Mouse (Mus musculus) limb, embryonic 14.5 days (tissue): ENCODE measurements around the gene Bmf. TPM values are rescaled to one million over a fixed set of nuclear protein-coding genes. Genes with fewer than 3 reads are reported as not detected.

Source experiments
- ATAC-seq: fragments of 200-750 bp; cut with Nextera tagmentation; 2 replicates; pipeline ENCODE4 v1.8.0; 2017; ENCODE audit warnings: low read depth, moderate number of reproducible peaks, moderate TSS enrichment; ENCODE audit not compliant: low FRiP score
- DNase-seq: peaks from one replicate; pipeline ENCODE4 v3.0.0-alpha.2; 2015; ENCODE audit warnings: low spot score
- H3K27ac ChIP-seq: fragments of 300-500 bp; sonication (generic); replicated peaks from 2 replicates; pipeline ENCODE4 v1.5.1; 2014; ENCODE audit warnings: low read depth, mild to moderate bottlenecking, low read length, moderate library complexity, mixed read lengths
- H3K27me3 ChIP-seq: fragments of 300-500 bp; sonication (generic); 2 replicates; pipeline ENCODE4 v1.6.1; 2014; ENCODE audit warnings: low read length, mixed read lengths; ENCODE audit not compliant: control insufficient read depth, insufficient read depth
- H3K36me3 ChIP-seq: fragments of 300-500 bp; sonication (generic); 2 replicates; pipeline ENCODE4 v1.6.1; 2014; ENCODE audit warnings: mild to moderate bottlenecking, low read length, moderate library complexity, mixed read lengths; ENCODE audit not compliant: control insufficient read depth, insufficient read depth
- H3K4me1 ChIP-seq: fragments of 300-500 bp; sonication (generic); 2 replicates; pipeline ENCODE4 v1.6.1; 2014; ENCODE audit warnings: antibody characterized with exemption, low read length, mixed read lengths; ENCODE audit not compliant: control insufficient read depth, insufficient read depth
- H3K4me2 ChIP-seq: fragments of 300-500 bp; sonication (generic); replicated peaks from 2 replicates; pipeline ENCODE4 v1.6.1; 2014; ENCODE audit warnings: low read depth, mild to moderate bottlenecking, low read length, moderate library complexity; ENCODE audit not compliant: severe bottlenecking
- H3K4me3 ChIP-seq: fragments of 300-500 bp; sonication (generic); replicated peaks from 2 replicates; pipeline ENCODE4 v1.5.1; 2014; ENCODE audit warnings: low read length
- H3K9ac ChIP-seq: fragments of 300-500 bp; sonication (generic); 2 replicates; pipeline ENCODE4 v1.6.1; 2014; ENCODE audit warnings: mild to moderate bottlenecking, low read depth, low read length, moderate library complexity; ENCODE audit not compliant: severe bottlenecking
- H3K9me3 ChIP-seq: fragments of 300-500 bp; sonication (generic); 2 replicates; pipeline ENCODE4 v1.6.1; 2016; ENCODE audit warnings: low read length; ENCODE audit not compliant: control insufficient read depth
- POLR2A ChIP-seq: fragments of 200-500 bp; IDR thresholded peaks from 2 replicates; pipeline ENCODE4 v1.8.0; 2012; ENCODE audit warnings: inconsistent platforms, mild to moderate bottlenecking, moderate library complexity, borderline replicate concordance; ENCODE audit not compliant: insufficient read depth, insufficient read length; ENCODE audit errors: extremely low read depth
- WGBS: fragments of 180-500 bp; shearing (Covaris S2); extraction: QIAGEN DNeasy Blood & Tissue Kit; methylation state at CpG from one replicate; pipeline ENCODE4 v1.1.7; 2014; 5-methylcytosine and 5-hydroxymethylcytosine counted together
- polyA plus RNA-seq, 2 experiments: library from polyadenylated mRNA; depleted of rRNA in 1 of 2; stranded (reverse) in 1 of 2; unstranded in 1 of 2; fragments of >200 nt; fragmentation: Nextera tagmentation in 1 of 2; extraction: Ambion mirVana in 1 of 2; gene quantifications; 2 replicates each; pipeline versions ENCODE4 v1.2.1 to v1.2.3; 2012 to 2014

Bmf gene
- polyA plus RNA-seq, 2 experiments = 5.1 to 29.2 TPM

DNA sequence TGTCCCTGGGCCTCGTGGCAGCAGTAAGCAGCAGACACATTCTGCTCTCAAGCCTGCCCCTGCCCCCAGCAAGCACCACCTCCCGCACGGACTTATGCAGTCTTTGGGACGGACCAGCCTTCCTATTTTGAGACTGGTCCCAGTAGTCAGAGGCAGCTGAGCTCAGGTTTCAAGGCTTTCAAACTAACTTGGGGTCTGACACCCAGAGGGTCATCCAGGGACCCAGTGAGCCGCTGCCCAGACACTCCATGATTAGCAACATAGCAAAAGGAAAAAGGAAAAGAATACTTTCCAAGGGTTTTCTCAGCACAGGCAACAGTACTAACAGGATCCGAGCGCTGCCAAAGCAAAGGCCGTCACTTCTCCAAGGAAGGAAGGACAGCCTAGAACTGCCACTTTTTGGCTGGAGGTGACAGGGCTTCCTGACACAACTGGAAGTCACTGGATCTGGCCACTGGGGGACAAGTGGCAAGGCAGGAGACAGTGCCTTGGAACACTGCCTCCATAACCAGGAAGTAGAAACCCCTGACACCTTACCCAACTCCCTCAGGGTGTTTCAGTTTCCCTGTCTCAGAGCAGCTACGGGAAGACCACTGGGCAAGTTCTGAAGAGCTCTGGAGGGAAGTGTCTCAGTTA is 9.5 kb downstream of the Bmf start:
- Histone ChIP-seq H3K27me3 (no peaks in the 10 kb centered on the region), H3K4me1 (peaks cover 49% of the 10 kb centered on the region), H3K4me2 (no peak overlapping the region), H3K36me3 (peaks cover 13% of the 10 kb centered on the region), H3K9ac (no peak overlapping the region), H3K27ac (peak overlapping the region; percentile 59), H3K9me3 (no peaks in the 10 kb centered on the region), H3K4me3 (no peak overlapping the region)
- 33% methylated on average over 9 of the region's 9 CpGs for WGBS
- no peak for ATAC-seq
- no peak for DNase-seq
- TF ChIP-seq POLR2A = no peak

- WGBS = 89% methylated on average over 8 of the region's 8 CpGs
- Histone ChIP-seq H3K27me3 (no peaks in the 10 kb centered on the region), H3K36me3 (peaks cover 16% of the 10 kb centered on the region), H3K4me2 (no peak overlapping the region), H3K4me3 (no peak overlapping the region), H3K9ac (no peak overlapping the region), H3K9me3 (no peaks in the 10 kb centered on the region), H3K27ac (no peak overlapping the region), H3K4me1 (peaks cover 41% of the 10 kb centered on the region)
- ATAC-seq = no peak
- DNase-seq = no peak
- no peak for TF ChIP-seq POLR2A
These were observed 10.4 kb downstream of the Bmf start for GRCm38 (mm10) chr2:118539040-118539439.

- H3K36me3 ChIP-seq = peaks cover 15% of the 10 kb centered on the region
- no peaks in the 10 kb centered on the region for H3K27me3 ChIP-seq
- H3K27ac ChIP-seq = no peak overlapping the region
- ATAC-seq (no peak), DNase-seq (no peak)
- H3K4me3 ChIP-seq = no peak overlapping the region
- 49% methylated on average over 4 of the region's 4 CpGs for WGBS
- no peak for TF ChIP-seq POLR2A
- H3K4me1 ChIP-seq = peaks cover 45% of the 10 kb centered on the region
- no peak overlapping the region for H3K9ac ChIP-seq
- H3K9me3 ChIP-seq = no peaks in the 10 kb centered on the region
- H3K4me2 ChIP-seq = no peak overlapping the region
These were observed 12.3 kb downstream of the Bmf start for GRCm38 (mm10) chr2:118537226-118537625.

DNA sequence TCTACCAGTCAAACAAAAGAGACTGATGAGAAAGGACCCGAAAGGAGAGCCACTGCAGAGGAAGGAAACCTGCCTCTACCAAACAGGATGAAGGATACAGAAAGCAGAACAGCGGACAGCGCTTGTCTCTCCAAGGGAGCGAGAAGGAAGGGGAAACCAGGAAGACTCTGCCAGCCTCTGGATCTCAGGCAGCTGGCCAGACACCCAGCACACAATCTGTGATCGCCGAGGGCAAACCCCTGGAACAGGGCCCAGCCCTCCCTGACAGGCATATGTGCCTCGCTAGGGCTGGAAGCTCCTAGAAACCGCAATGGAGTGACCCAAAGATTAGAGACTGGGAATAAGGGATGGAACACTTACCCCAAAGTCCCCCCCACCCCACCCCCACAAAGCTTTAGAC is 12.9 kb downstream of the Bmf start:
- Histone ChIP-seq H3K9me3 (no peaks in the 10 kb centered on the region), H3K27me3 (no peaks in the 10 kb centered on the region), H3K4me3 (no peak overlapping the region), H3K36me3 (peaks cover 20% of the 10 kb centered on the region), H3K4me1 (peaks cover 46% of the 10 kb centered on the region), H3K4me2 (no peak overlapping the region), H3K27ac (0 out of 2 replicates have a peak overlapping the region, but pooled peaks have one; percentile 7), H3K9ac (no peak overlapping the region)
- WGBS = 65% methylated on average over 8 of the region's 8 CpGs
- no peak for TF ChIP-seq POLR2A
- DNase-seq (peak; percentile 33), ATAC-seq (no peak)

DNA sequence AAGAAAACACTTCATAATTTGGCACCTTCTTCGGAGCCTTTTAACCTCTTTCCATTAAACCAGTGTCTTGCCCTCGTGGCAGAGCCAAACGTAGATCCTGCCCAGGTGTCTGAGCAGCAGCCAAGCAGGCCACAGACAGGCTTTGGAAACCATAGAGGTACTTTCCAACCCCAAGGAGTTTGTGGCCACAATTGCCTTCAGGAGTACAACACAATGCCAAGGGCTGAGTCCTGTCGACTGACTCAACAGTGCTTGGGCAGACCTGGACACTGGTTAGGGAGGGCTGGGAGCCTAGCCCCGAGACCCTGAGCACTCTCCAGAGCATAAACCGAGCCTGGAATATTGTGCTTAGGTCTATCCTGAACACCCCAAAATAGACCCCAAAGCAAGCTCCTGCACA is 13.4 kb downstream of the Bmf start:
- H3K27ac ChIP-seq = 0 out of 2 replicates have a peak overlapping the region, but pooled peaks have one; percentile 7
- no peaks in the 10 kb centered on the region for H3K9me3 ChIP-seq
- H3K4me2 ChIP-seq = no peak overlapping the region
- H3K4me1 ChIP-seq = peaks cover 45% of the 10 kb centered on the region
- DNase-seq = no peak
- no peak for ATAC-seq
- H3K4me3 ChIP-seq = no peak overlapping the region
- no peaks in the 10 kb centered on the region for H3K27me3 ChIP-seq
- H3K36me3 ChIP-seq = peaks cover 24% of the 10 kb centered on the region
- WGBS = 79% methylated on average over 6 of the region's 6 CpGs
- no peak overlapping the region for H3K9ac ChIP-seq
- TF ChIP-seq POLR2A = no peak
